ENCODE assay signal across 11 mouse cellular contexts in genomic region chr2:3500886-3501285, GRCm38 (mm10).
"Had no signal": no experiment of that assay in that cellular context is flagged by ENCODE, and none has a peak within 500 bp of the region (broad histone marks: within the 10 kb centered on the region; RNA-seq: fewer than 3 reads in every experiment).

No protein-coding gene starts in this region.

- ATAC-seq: intestine, postnatal 0 days; liver, postnatal 0 days; midbrain, embryonic 13.5 days had no signal

- DNase-seq: kidney, adult 8-10 months; kidney, postnatal 25 days; liver; liver, embryonic 13.5 days; liver, postnatal 0 days; lung, postnatal 14 days; right cerebral cortex, postnatal 25 days; thymus, adult 2 months; thymus, postnatal 25 days had no signal
